Mouse (Mus musculus): ENCODE measurements at regions not wholly inside any gene's neighbourhood (a gene's known extent, or its start where the extent isn't known, plus 50 kb on each side); places are given as distances from the start of the nearest gene placed in this dataset.

- peak; percentile 75 for DNase-seq
These were observed 110.2 kb downstream of the Tusc1 start for GRCm38 (mm10) chr4:93225105-93225504.

- DNase-seq, result no peak
These were observed 114.6 kb downstream of the Tusc1 start for GRCm38 (mm10) chr4:93220747-93221146.

- DNase-seq, result no peak
These were observed 126.9 kb downstream of the Tusc1 start for GRCm38 (mm10) chr4:93208399-93208798.

- no peak for DNase-seq
These were observed 135.5 kb downstream of the Tusc1 start for GRCm38 (mm10) chr4:93199811-93200210.

- peak; percentile 2 for DNase-seq
These were observed 151.0 kb downstream of the Tusc1 start for GRCm38 (mm10) chr4:93184332-93184731.
